Mouse (Mus musculus) forebrain, embryonic 16.5 days (tissue): ENCODE measurements around the gene Gipr. TPM values are rescaled to one million over a fixed set of nuclear protein-coding genes. Genes with fewer than 3 reads are reported as not detected.
A peak's percentile ranks its signal among the peaks of the same experiment; 100 is the strongest.

Source experiments
- microRNA counts: library from miRNA; unstranded; fragments of <30 nt; microRNA quantifications from one replicate; lab custom pipeline; 2016
- microRNA-seq: library from miRNA; unstranded; fragments of <30 nt; microRNA quantifications from one replicate; pipeline ENCODE4, GENCODE M21; 2017
- polyA plus RNA-seq: library from polyadenylated mRNA; unstranded; fragments of >200 nt; fragmentation: Nextera tagmentation; extraction: Ambion mirVana; gene quantifications from 2 replicates; pipeline ENCODE4 v1.2.1, GENCODE M21; 2015

Gipr gene
- polyA plus RNA-seq, 1 experiment from 2014 or later: 32.1 TPM

MicroRNAs within 50 kb of the gene (microRNA counts, 519-probe panel; counts per million panel counts)
- microRNA mmu-miR-330 (lab: Ali Mortazavi, UCI): 1,958 counts per million, percentile 27 among the panel's probes with 10 or more counts

Small RNA genes lying within 50 kb of the gene (microRNA-seq; reads per million reads assigned to microRNA genes)
- gene Mir330: 580 reads per million, percentile 73 among the genes with 10 or more reads in this experiment

Other genes starting within 250 kb of the Gipr start
- 15.8 and 17.3 TPM in 2 replicates for gene Nova2, start 240.2 kb downstream of the Gipr start, polyA plus RNA-seq
- 0.46 and 0.91 TPM in 2 replicates for gene Nanos2, start 178.7 kb downstream of the Gipr start, polyA plus RNA-seq
- 3.1 and 3.6 TPM in 2 replicates for gene Mypop, start 174.9 kb downstream of the Gipr start, polyA plus RNA-seq
- 28.0 and 30.4 TPM in 2 replicates for gene Irf2bp1, start 162.1 kb downstream of the Gipr start, polyA plus RNA-seq
- not detected in 2 replicates for gene Foxa3, start 142.6 kb downstream of the Gipr start, polyA plus RNA-seq
- 34.4 and 34.7 TPM in 2 replicates for gene Sympk, start 141.8 kb downstream of the Gipr start, polyA plus RNA-seq
- 0.09 TPM in 1 of 2 replicates, not detected in the other for gene Rsph6a, start 111.4 kb downstream of the Gipr start, polyA plus RNA-seq
- gene Dmwd, start 89.9 kb downstream of the Gipr start, polyA plus RNA-seq: 28.1 and 29.7 TPM in 2 replicates
- gene Dmpk, start 82.3 kb downstream of the Gipr start, polyA plus RNA-seq: 5.6 and 10.1 TPM in 2 replicates
- 1.7 and 2.1 TPM in 2 replicates for gene Six5, start 71.5 kb downstream of the Gipr start, polyA plus RNA-seq
- 3.9 and 4.9 TPM in 2 replicates for gene Gm4969, start 47.8 kb downstream of the Gipr start, polyA plus RNA-seq
- gene Fbxo46, start 46.3 kb downstream of the Gipr start, polyA plus RNA-seq: 25.4 and 28.3 TPM in 2 replicates
- 17.1 and 22.4 TPM in 2 replicates for gene Qpctl, start 16.8 kb downstream of the Gipr start, polyA plus RNA-seq
- gene Snrpd2, start 16.4 kb downstream of the Gipr start, polyA plus RNA-seq: 116 and 118 TPM in 2 replicates
- 8.3 and 14.4 TPM in 2 replicates for gene Eml2, start 10.3 kb upstream of the Gipr start, polyA plus RNA-seq
- 2.5 and 2.7 TPM in 2 replicates for gene Gpr4, start 46.4 kb upstream of the Gipr start, polyA plus RNA-seq
- gene Opa3, start 62.2 kb upstream of the Gipr start, polyA plus RNA-seq: 43.5 and 43.8 TPM in 2 replicates
- 38.0 and 40.3 TPM in 2 replicates for gene Vasp, start 105.7 kb upstream of the Gipr start, polyA plus RNA-seq
- 0.39 and 0.61 TPM in 2 replicates for gene Ppm1n, start 113.9 kb upstream of the Gipr start, polyA plus RNA-seq
- 127 and 128 TPM in 2 replicates for gene Rtn2, start 116.5 kb upstream of the Gipr start, polyA plus RNA-seq
- 0.05 and 0.10 TPM in 2 replicates for gene Fosb, start 143.9 kb upstream of the Gipr start, polyA plus RNA-seq
- 79.3 and 85.9 TPM in 2 replicates for gene Ercc1, start 178.7 kb upstream of the Gipr start, polyA plus RNA-seq
- 23.1 and 26.4 TPM in 2 replicates for gene Cd3eap, start 193.4 kb upstream of the Gipr start, polyA plus RNA-seq
- gene Ppp1r13l, start 193.6 kb upstream of the Gipr start, polyA plus RNA-seq: 3.0 and 3.6 TPM in 2 replicates
- 25.3 and 28.5 TPM in 2 replicates for gene Ercc2, start 215.9 kb upstream of the Gipr start, polyA plus RNA-seq
- gene Klc3, start 238.0 kb upstream of the Gipr start, polyA plus RNA-seq: 2.2 and 2.5 TPM in 2 replicates
- gene Ckm, start 238.6 kb upstream of the Gipr start, polyA plus RNA-seq: 0.22 and 0.66 TPM in 2 replicates